Mouse (Mus musculus): ENCODE results near the gene Ssx2ip.
"Not testable (repeated sequence)": the region's sequence is repeated elsewhere in the genome, so short reads cannot be mapped to it uniquely, and the experiment has no call there.

DNA sequence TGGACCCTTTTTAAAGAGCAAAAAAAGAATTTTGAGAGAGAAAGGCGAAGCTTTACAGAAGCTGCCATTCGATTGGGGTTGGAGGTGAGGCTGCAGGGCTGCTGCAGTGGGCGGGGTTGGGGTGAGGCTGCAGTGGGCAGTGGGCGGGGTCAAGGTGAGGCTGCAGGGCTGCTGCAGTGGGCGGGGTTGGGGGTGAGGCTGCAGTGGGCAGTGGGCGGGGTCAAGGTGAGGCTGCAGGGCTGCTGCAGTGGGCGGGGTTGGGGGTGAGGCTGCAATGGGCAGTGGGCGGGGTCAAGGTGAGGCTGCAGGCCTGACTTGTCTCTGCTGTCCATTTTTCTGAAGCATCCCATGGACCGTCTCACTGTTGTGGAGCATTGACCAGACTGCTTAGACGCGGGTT, 28.6 kb downstream of the Ssx2ip start:
- TF ChIP-seq POLR2A, CTCF (IDR thresholded peaks at IDR 0.05; ENCODE audit: insufficient read depth, low read depth, low read length): not testable (repeated sequence)
